Mouse (Mus musculus) embryonic facial prominence, embryonic 11.5 days (tissue): ENCODE data around the gene Jazf1. TPM values are rescaled to one million over a fixed set of nuclear protein-coding genes. Genes with fewer than 3 reads are reported as not detected.

ENCODE experiments used
- ATAC-seq: fragments of 200-750 bp; cut with Nextera tagmentation; replicated peaks from 2 replicates; pipeline ENCODE4 v1.8.0; 2017; ENCODE audit warnings: low read depth; ENCODE audit not compliant: insufficient number of reproducible peaks, low FRiP score, low TSS enrichment
- DNase-seq: peaks from one replicate; pipeline ENCODE4 v3.0.0-alpha.2; 2015; ENCODE audit warnings: low spot score
- H3K27ac ChIP-seq: fragments of 300-500 bp; sonication (generic); replicated peaks from 2 replicates; pipeline ENCODE4 v1.5.1; 2014; ENCODE audit warnings: mild to moderate bottlenecking, low read depth, low read length, control low read depth
- H3K27me3 ChIP-seq: fragments of 300-500 bp; sonication (generic); 2 replicates; pipeline ENCODE4 v1.6.1; 2014; ENCODE audit warnings: mild to moderate bottlenecking, low read length, moderate library complexity, mixed read lengths; ENCODE audit not compliant: control insufficient read depth, insufficient read depth
- H3K36me3 ChIP-seq: fragments of 300-500 bp; sonication (generic); replicated peaks from 2 replicates; pipeline ENCODE4 v1.6.1; 2014; ENCODE audit warnings: low read depth, mild to moderate bottlenecking, low read length, moderate library complexity, mixed read lengths; ENCODE audit not compliant: control insufficient read depth, insufficient read depth
- H3K4me1 ChIP-seq: fragments of 300-500 bp; sonication (generic); 2 replicates; pipeline ENCODE4 v1.6.1; 2014; ENCODE audit warnings: low read length, mixed read lengths; ENCODE audit not compliant: control insufficient read depth, insufficient read depth
- H3K4me2 ChIP-seq: fragments of 300-500 bp; sonication (generic); 2 replicates; pipeline ENCODE4 v1.6.1; 2014; ENCODE audit warnings: low read depth, mild to moderate bottlenecking, control low read depth, low read length, moderate library complexity
- H3K4me3 ChIP-seq: fragments of 300-500 bp; sonication (generic); 2 replicates; pipeline ENCODE4 v1.5.1; 2014; ENCODE audit warnings: low read depth, low read length, control low read depth
- H3K9ac ChIP-seq: fragments of 300-500 bp; sonication (generic); replicated peaks from 2 replicates; pipeline ENCODE4 v1.6.1; 2014; ENCODE audit warnings: mild to moderate bottlenecking, control low read depth, low read length
- H3K9me3 ChIP-seq: fragments of 300-500 bp; sonication (generic); replicated peaks from 2 replicates; pipeline ENCODE4 v1.6.1; 2016; ENCODE audit warnings: mild to moderate bottlenecking, low read length, inconsistent platforms, mixed read lengths; ENCODE audit not compliant: control insufficient read depth
- WGBS: fragments of 180-500 bp; shearing (Covaris S2); extraction: QIAGEN DNeasy Blood & Tissue Kit; methylation state at CpG from one replicate; pipeline ENCODE4 v1.1.7; 2014; 5-methylcytosine and 5-hydroxymethylcytosine counted together
- polyA plus RNA-seq: library from polyadenylated mRNA; unstranded; fragments of >200 nt; fragmentation: Nextera tagmentation; extraction: Ambion mirVana; gene quantifications from 2 replicates; pipeline ENCODE4 v1.2.1, GENCODE M21; 2014

Gene Jazf1
- polyA plus RNA-seq, 1 experiment from 2014 or later = 5.0 TPM

- Histone ChIP-seq H3K27ac (no peak overlapping the region), H3K4me2 (no peak overlapping the region)
- ATAC-seq = no peak
These were observed 174.5 kb downstream of the Jazf1 start for GRCm38 (mm10) chr6:52893811-52894500.

DNA sequence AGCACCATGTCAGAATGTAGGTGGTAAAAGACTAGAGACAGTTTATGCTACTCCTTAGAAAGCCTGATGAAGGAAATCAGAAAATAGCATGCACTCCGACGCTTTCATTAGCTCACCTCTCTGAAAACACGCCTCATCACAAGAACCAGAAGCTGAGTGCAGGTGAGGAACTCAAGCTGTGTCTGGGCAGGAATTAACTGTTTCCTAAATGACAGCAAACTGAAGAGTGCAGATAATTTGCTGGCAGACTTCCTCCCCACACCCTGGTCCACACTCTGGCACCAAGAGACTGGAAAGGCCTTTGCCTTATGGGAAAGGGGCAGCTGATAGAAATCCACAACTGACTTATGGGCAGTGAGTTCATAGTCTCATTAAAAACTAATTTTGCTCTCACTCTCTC lies 175.5 kb downstream of the Jazf1 start:
- no peak overlapping the region for H3K4me2 ChIP-seq
- DNase-seq (no peak), ATAC-seq (no peak)
- H3K9ac ChIP-seq = no peak overlapping the region
- 81% methylated on average over 3 of the region's 3 CpGs for WGBS
- H3K4me3 ChIP-seq = no peak overlapping the region
- no peaks in the 10 kb centered on the region for H3K36me3 ChIP-seq
- H3K4me1 ChIP-seq = no peaks in the 10 kb centered on the region
- no peaks in the 10 kb centered on the region for H3K9me3 ChIP-seq
- H3K27ac ChIP-seq = no peak overlapping the region
- H3K27me3 ChIP-seq = no peaks in the 10 kb centered on the region

More at GRCm38 (mm10) chr6:52893811-52894500, 174.5 kb downstream of the Jazf1 start:
- no peaks in the 10 kb centered on the region for H3K9me3 ChIP-seq
- no peak overlapping the region for H3K9ac ChIP-seq
- H3K27me3 ChIP-seq = no peaks in the 10 kb centered on the region
- WGBS = 47% methylated on average over 9 of the region's 9 CpGs
- no peaks in the 10 kb centered on the region for H3K4me1 ChIP-seq
- no peak for DNase-seq
- no peak overlapping the region for H3K4me3 ChIP-seq
- H3K36me3 ChIP-seq = no peaks in the 10 kb centered on the region

DNA sequence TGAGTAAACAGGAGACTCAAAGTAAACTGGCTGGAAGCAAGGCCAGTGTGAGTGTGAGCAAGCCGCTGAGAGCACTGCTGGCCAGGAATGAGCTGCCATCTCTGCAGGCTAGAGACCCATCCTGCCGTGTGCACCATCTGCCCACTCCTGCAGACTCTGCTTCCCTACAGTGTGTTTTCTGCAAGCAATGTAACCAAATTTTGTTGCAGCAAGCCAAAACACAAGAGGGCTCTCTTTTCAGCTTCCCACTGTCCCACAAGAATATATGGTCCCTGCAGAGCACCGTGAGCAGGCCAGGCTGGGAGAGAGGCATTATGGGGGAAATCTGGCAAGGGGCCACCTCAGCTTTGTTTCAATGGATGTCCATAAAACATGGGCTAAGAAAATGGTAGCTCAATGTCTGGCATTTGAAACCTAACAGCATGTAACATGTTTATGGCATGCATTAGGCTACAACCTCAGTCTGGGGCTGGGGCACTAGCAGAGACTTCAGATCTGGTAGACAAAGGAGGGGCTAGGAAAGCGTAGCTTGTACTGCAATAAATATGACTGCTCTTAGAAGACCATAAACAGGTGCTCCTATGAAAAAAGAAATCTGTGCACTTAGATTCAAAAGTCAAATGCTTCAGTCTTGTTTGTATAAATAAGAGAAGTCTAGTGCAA lies 180.8 kb downstream of the Jazf1 start:
- Histone ChIP-seq H3K27me3 (no peaks in the 10 kb centered on the region), H3K4me1 (no peaks in the 10 kb centered on the region), H3K9me3 (no peaks in the 10 kb centered on the region), H3K27ac (no peak overlapping the region), H3K9ac (no peak overlapping the region), H3K4me3 (no peak overlapping the region), H3K36me3 (no peaks in the 10 kb centered on the region), H3K4me2 (no peak overlapping the region)
- DNase-seq = no peak
- ATAC-seq = no peak
- WGBS = 75% methylated on average over 4 of the region's 4 CpGs

DNA sequence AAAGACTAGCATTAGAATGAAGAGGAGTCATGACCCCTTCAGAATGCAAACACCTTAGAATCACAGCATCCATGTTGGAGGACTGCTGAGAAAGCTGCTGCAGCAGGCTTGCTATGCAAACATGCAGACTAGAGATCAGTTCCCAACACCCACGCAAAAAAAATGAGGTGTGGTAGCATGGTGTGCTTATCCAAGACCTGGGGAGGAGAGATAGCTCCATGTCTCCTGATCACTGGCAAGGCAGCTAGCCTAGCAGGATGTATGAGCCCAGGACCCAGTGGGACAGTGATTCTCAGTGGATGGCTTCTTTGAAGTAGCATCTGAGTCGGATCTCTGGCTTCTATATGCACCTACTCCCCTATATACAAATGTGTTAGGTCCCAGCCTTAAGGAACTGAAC lies 184.7 kb downstream of the Jazf1 start:
- no peak overlapping the region for H3K9ac ChIP-seq
- no peak for DNase-seq
- H3K4me3 ChIP-seq = no peak overlapping the region
- no peaks in the 10 kb centered on the region for H3K9me3 ChIP-seq
- no peaks in the 10 kb centered on the region for H3K36me3 ChIP-seq
- no peaks in the 10 kb centered on the region for H3K4me1 ChIP-seq
- H3K27me3 ChIP-seq = no peaks in the 10 kb centered on the region
- no peak overlapping the region for H3K27ac ChIP-seq
- 73% methylated on average over 2 of the region's 2 CpGs for WGBS
- no peak for ATAC-seq
- no peak overlapping the region for H3K4me2 ChIP-seq

DNA sequence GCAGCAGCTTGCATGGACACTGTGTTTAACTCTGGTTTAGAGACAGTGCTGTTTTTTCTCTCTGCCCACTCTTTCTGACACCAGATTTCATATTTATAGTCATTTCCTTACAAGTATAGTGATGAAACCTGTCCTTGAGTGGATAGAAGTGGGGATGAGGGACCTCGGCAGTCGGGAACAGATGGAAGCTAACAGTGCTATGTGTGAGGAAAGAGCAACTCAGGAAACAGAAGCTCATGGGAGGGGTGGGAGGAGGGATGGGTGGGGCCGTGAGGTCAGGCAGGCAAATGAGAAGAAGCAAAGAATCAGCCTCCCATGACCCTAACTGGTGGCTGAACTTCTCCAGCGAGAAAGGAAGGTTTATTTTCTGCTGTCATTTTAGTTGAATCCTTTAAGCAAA lies 191.3 kb downstream of the Jazf1 start:
- 31% methylated on average over 4 of the region's 4 CpGs for WGBS
- Histone ChIP-seq H3K27ac (no peak overlapping the region), H3K36me3 (no peaks in the 10 kb centered on the region), H3K4me2 (no peak overlapping the region), H3K4me3 (no peak overlapping the region), H3K9me3 (no peaks in the 10 kb centered on the region), H3K27me3 (no peaks in the 10 kb centered on the region), H3K9ac (no peak overlapping the region), H3K4me1 (no peaks in the 10 kb centered on the region)
- DNase-seq (no peak), ATAC-seq (no peak)

DNA sequence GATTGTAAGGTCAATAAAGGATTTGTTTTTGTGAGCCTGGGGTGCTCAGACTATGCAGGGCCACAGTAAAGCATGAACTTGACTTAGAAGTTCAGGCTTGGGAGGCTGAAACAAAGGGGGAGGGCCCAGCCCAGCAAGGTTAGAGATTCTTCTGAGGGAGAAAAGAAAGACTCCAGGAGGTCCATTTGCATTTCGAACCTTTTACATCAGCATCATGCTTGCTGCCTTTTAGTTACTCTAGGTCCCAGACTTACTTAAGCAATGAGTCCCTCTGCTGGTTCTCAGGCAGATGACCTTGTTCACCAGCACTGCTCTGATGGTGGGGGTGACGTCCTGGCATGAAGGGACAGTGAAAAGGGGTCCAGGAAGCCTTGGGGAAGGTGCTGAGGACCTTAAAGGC lies 197.1 kb downstream of the Jazf1 start:
- H3K27me3 ChIP-seq = no peaks in the 10 kb centered on the region
- DNase-seq = no peak
- no peak overlapping the region for H3K4me3 ChIP-seq
- no peak overlapping the region for H3K9ac ChIP-seq
- H3K36me3 ChIP-seq = no peaks in the 10 kb centered on the region
- no peaks in the 10 kb centered on the region for H3K9me3 ChIP-seq
- no peak overlapping the region for H3K4me2 ChIP-seq
- no peaks in the 10 kb centered on the region for H3K4me1 ChIP-seq
- ATAC-seq = no peak
- H3K27ac ChIP-seq = no peak overlapping the region
- 19% methylated on average over 2 of the region's 2 CpGs for WGBS

DNA sequence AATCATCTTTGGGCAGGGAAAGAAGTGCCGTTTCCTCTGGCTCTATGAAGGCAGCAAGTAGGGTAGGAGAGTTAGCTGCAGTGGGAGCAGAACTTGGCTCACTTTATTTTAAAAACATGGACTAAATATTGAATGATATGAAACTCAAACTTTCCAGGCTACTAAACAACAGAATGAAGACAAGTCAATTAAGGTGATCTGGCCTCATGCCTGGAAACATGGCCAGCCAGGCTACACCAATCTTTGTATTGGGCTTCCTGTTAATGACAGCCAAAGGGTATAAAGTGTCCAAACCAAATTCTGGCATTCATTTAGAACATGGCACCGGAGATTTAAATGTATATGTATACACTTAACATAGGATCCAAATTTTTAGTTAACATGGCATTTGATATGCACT lies 199.2 kb downstream of the Jazf1 start:
- DNase-seq (no peak), ATAC-seq (no peak)
- Histone ChIP-seq H3K4me3 (no peak overlapping the region), H3K27me3 (no peaks in the 10 kb centered on the region), H3K27ac (no peak overlapping the region), H3K9me3 (no peaks in the 10 kb centered on the region), H3K9ac (no peak overlapping the region), H3K36me3 (no peaks in the 10 kb centered on the region), H3K4me1 (no peaks in the 10 kb centered on the region), H3K4me2 (no peak overlapping the region)
- 83% methylated on average over 2 of the region's 2 CpGs for WGBS

GRCm38 (mm10) chr6:52868352-52868751 lies 200.1 kb downstream of the Jazf1 start:
- H3K4me2 ChIP-seq = no peak overlapping the region
- no peaks in the 10 kb centered on the region for H3K27me3 ChIP-seq
- no peak overlapping the region for H3K4me3 ChIP-seq
- H3K4me1 ChIP-seq = no peaks in the 10 kb centered on the region
- no peak for DNase-seq
- no peaks in the 10 kb centered on the region for H3K36me3 ChIP-seq
- H3K27ac ChIP-seq = no peak overlapping the region
- ATAC-seq = no peak
- WGBS = 83% methylated on average over 2 of the region's 2 CpGs
- H3K9me3 ChIP-seq = no peaks in the 10 kb centered on the region
- no peak overlapping the region for H3K9ac ChIP-seq
